ENCODE assay signal across 25 mouse cellular contexts in the genomic region with DNA sequence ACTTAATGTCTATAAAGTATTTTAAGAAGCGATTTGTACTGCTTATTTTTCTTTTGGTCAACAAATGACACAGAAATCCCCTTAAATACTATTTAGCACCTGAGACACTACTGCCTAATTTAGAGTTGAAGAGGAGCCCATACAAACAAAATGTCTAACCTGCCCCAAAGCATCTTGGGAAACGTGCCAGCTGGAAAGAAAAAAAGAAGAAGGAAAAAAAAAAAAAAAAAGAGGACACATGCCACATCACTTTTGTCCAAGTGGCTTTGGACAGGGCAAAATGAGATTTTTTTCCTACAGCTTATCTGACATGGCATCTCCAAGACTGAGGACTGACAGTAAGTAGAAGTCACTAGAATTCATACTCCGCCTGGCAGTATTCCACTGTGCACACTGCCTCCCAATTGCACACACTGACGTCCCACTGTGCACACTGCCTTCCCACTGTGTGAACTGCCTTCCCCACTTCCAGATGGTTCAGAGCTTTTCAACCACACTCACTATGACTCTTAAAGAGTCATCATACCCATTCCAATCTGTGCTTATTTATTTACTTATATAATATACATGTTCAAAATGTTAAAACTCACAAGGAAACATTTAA.
DNase-seq lines count a peak whose midpoint lies in the region; ATAC-seq and TF ChIP-seq lines count a peak whose summit lies in the region.
"Had no signal": no experiment of that assay in that cellular context is flagged by ENCODE, and none has a peak within 500 bp of the region (broad histone marks: within the 10 kb centered on the region; RNA-seq: fewer than 3 reads in every experiment).

No protein-coding gene starts in this region.

- TF ChIP-seq POLR2A in MEL (IDR thresholded peaks at IDR 0.05; ENCODE audit: control insufficient read depth in 1 of 2, insufficient read depth in 1 of 2, low read depth in 1 of 2, low read length in 2 of 2, poor library complexity in 1 of 2), result no peak

- peaks cover 8% of the 10 kb centered on the region for H3K4me1 ChIP-seq in embryonic facial prominence, embryonic 14.5 days (ENCODE audit: control insufficient read depth, insufficient read depth, low read length)
- no peaks in the 10 kb centered on the region for H3K4me1 ChIP-seq in embryonic facial prominence, embryonic 10.5 days
- H3K4me1 ChIP-seq in midbrain, embryonic 11.5 days (ENCODE audit: control insufficient read depth, insufficient read depth, low read length), result no peaks in the 10 kb centered on the region
- H3K4me1 ChIP-seq in midbrain, embryonic 15.5 days, result no peaks in the 10 kb centered on the region
- H3K4me1 ChIP-seq in MEL (ENCODE audit: control insufficient read depth in 1 of 2, insufficient read depth in 2 of 2, low read length in 2 of 2), result no peaks in the 10 kb centered on the region
- H3K4me1 ChIP-seq in intestine, embryonic 16.5 days (ENCODE audit: control insufficient read depth, insufficient read depth, low read length), result no peaks in the 10 kb centered on the region
- H3K4me1 ChIP-seq: forebrain, embryonic 12.5 days; forebrain, embryonic 15.5 days; heart, embryonic 10.5 days; hindbrain, embryonic 12.5 days; hindbrain, embryonic 15.5 days had no signal

- H3K27me3 ChIP-seq in embryonic facial prominence, embryonic 14.5 days (replicated peaks; ENCODE audit: control insufficient read depth, insufficient read depth, low read length), result no peaks in the 10 kb centered on the region
- H3K27me3 ChIP-seq in embryonic facial prominence, embryonic 10.5 days (replicated peaks; ENCODE audit: low read depth, poor library complexity, severe bottlenecking), result no peaks in the 10 kb centered on the region
- H3K27me3 ChIP-seq in midbrain, embryonic 11.5 days (ENCODE audit: control insufficient read depth, insufficient read depth, low read length), result no peaks in the 10 kb centered on the region
- no peaks in the 10 kb centered on the region for H3K27me3 ChIP-seq in midbrain, embryonic 15.5 days (replicated peaks)
- no peaks in the 10 kb centered on the region; a peak in 1 of 4 replicates for H3K27me3 ChIP-seq in MEL (ENCODE audit: control insufficient read depth in 1 of 2, insufficient read depth in 2 of 2, low read length in 2 of 2)
- H3K27me3 ChIP-seq in intestine, embryonic 16.5 days (replicated peaks; ENCODE audit: control insufficient read depth, insufficient read depth, low read length), result no peaks in the 10 kb centered on the region
- H3K27me3 ChIP-seq: embryonic facial prominence, embryonic 12.5 days; forebrain, embryonic 12.5 days; forebrain, embryonic 15.5 days; heart, embryonic 13.5 days; hindbrain, embryonic 12.5 days; hindbrain, embryonic 15.5 days had no signal

- no peak for TF ChIP-seq RAD21 in MEL (IDR thresholded peaks at IDR 0.05; ENCODE audit: low read depth, low read length)

- H3K79me2 ChIP-seq in MEL (ENCODE audit: control insufficient read depth, insufficient read depth, low read length, poor library complexity), result no peaks in the 10 kb centered on the region

- no peak overlapping the region for H3K4me3 ChIP-seq in embryonic facial prominence, embryonic 14.5 days (ENCODE audit: low read depth, low read length)
- no peak overlapping the region for H3K4me3 ChIP-seq in embryonic facial prominence, embryonic 10.5 days
- H3K4me3 ChIP-seq in midbrain, embryonic 11.5 days (ENCODE audit: low read depth, low read length), result no peak overlapping the region
- no peak overlapping the region for H3K4me3 ChIP-seq in midbrain, embryonic 15.5 days
- H3K4me3 ChIP-seq in MEL (ENCODE audit: control insufficient read depth in 1 of 2, insufficient read depth in 1 of 2, low read depth in 2 of 2, low read length in 2 of 2), result no peak overlapping the region
- no peak overlapping the region for H3K4me3 ChIP-seq in intestine, embryonic 16.5 days (ENCODE audit: low read length)
- H3K4me3 ChIP-seq: embryonic facial prominence, embryonic 12.5 days; erythroblast, embryonic 14.5 days; forebrain, embryonic 12.5 days; forebrain, embryonic 15.5 days; heart, adult 2 months; heart, embryonic 10.5 days; heart, embryonic 13.5 days; hindbrain, embryonic 12.5 days; hindbrain, embryonic 15.5 days had no signal

- H3K4me2 ChIP-seq in embryonic facial prominence, embryonic 14.5 days (ENCODE audit: low read depth, low read length), result no peak overlapping the region
- H3K4me2 ChIP-seq in midbrain, embryonic 11.5 days, result no peak overlapping the region
- H3K4me2 ChIP-seq in midbrain, embryonic 15.5 days, result no peak overlapping the region
- no peak overlapping the region for H3K4me2 ChIP-seq in intestine, embryonic 16.5 days (ENCODE audit: low read depth, low read length)
- H3K4me2 ChIP-seq: embryonic facial prominence, embryonic 12.5 days; forebrain, embryonic 12.5 days; forebrain, embryonic 15.5 days; heart, embryonic 13.5 days; hindbrain, embryonic 12.5 days; hindbrain, embryonic 15.5 days had no signal

- DNase-seq in embryonic facial prominence, embryonic 14.5 days (ENCODE audit: low spot score), result no peak
- DNase-seq in embryonic facial prominence, embryonic 10.5 days (ENCODE audit: low spot score), result no peak
- DNase-seq in midbrain, embryonic 11.5 days (ENCODE audit: low spot score, missing footprints), result peak; percentile 12
- no peak for DNase-seq in MEL (ENCODE audit: low read depth, low spot score)
- peak; percentile 67 for DNase-seq in adipocyte (ENCODE audit: low spot score)
- no peak for DNase-seq in lung, postnatal 36 days
- DNase-seq: adrenal gland, adult 2 months; adrenal gland, postnatal 14 days; cerebellum, adult 2 months; cerebellum, adult 9-11 months; gastrocnemius, postnatal 25 days; heart, adult 2 months; heart, postnatal 14 days had no signal

- peak overlapping the region; percentile 48; the same call in 1 of the 2 replicates for H3K27ac ChIP-seq in embryonic facial prominence, embryonic 14.5 days (replicated peaks; ENCODE audit: low read depth, low read length)
- no peak overlapping the region for H3K27ac ChIP-seq in embryonic facial prominence, embryonic 10.5 days (replicated peaks)
- H3K27ac ChIP-seq in midbrain, embryonic 11.5 days (ENCODE audit: low read depth, low read length), result no peak overlapping the region
- H3K27ac ChIP-seq in midbrain, embryonic 15.5 days, result no peak overlapping the region
- no peak overlapping the region for H3K27ac ChIP-seq in MEL (ENCODE audit: control insufficient read depth, low read depth, low read length)
- no peak overlapping the region for H3K27ac ChIP-seq in intestine, embryonic 16.5 days (ENCODE audit: low read length)
- H3K27ac ChIP-seq: embryonic facial prominence, embryonic 12.5 days; forebrain, embryonic 12.5 days; forebrain, embryonic 15.5 days; heart, adult 2 months; heart, embryonic 10.5 days; hindbrain, embryonic 12.5 days; hindbrain, embryonic 15.5 days had no signal

- TF ChIP-seq EP300 in MEL (IDR thresholded peaks at IDR 0.05; ENCODE audit: low read depth in 1 of 2, low read length in 2 of 2), result no peak

- no peak for TF ChIP-seq CTCF in MEL (IDR thresholded peaks at IDR 0.05 in 2 of 3, conservative IDR thresholded peaks at IDR 0.05 in 1 of 3; ENCODE audit: control insufficient read depth in 1 of 3, insufficient read depth in 1 of 3, low read depth in 2 of 3, low read length in 3 of 3, poor library complexity in 1 of 3, severe bottlenecking in 1 of 3)

- WGBS in embryonic facial prominence, embryonic 14.5 days, result 73% methylated on average over 4 of the region's 4 CpGs
- WGBS in embryonic facial prominence, embryonic 10.5 days, result 86% methylated on average over 4 of the region's 4 CpGs
- 90% methylated on average over 4 of the region's 4 CpGs for WGBS in midbrain, embryonic 11.5 days
- WGBS in midbrain, embryonic 15.5 days, result 88% methylated on average over 4 of the region's 4 CpGs
- WGBS in intestine, embryonic 16.5 days, result 88% methylated on average over 4 of the region's 4 CpGs

- H3K36me3 ChIP-seq in embryonic facial prominence, embryonic 14.5 days (ENCODE audit: control insufficient read depth, insufficient read depth, low read length), result no peaks in the 10 kb centered on the region
- no peaks in the 10 kb centered on the region for H3K36me3 ChIP-seq in embryonic facial prominence, embryonic 10.5 days (replicated peaks)
- no peaks in the 10 kb centered on the region for H3K36me3 ChIP-seq in midbrain, embryonic 11.5 days (ENCODE audit: control insufficient read depth, insufficient read depth, low read length)
- no peaks in the 10 kb centered on the region for H3K36me3 ChIP-seq in midbrain, embryonic 15.5 days (replicated peaks)
- H3K36me3 ChIP-seq in MEL (ENCODE audit: control insufficient read depth in 1 of 2, insufficient read depth in 2 of 2, low read length in 2 of 2), result no peaks in the 10 kb centered on the region
- no peaks in the 10 kb centered on the region for H3K36me3 ChIP-seq in intestine, embryonic 16.5 days (ENCODE audit: control insufficient read depth, insufficient read depth, low read length)
- H3K36me3 ChIP-seq: embryonic facial prominence, embryonic 12.5 days; forebrain, embryonic 12.5 days; forebrain, embryonic 15.5 days; heart, embryonic 10.5 days; heart, embryonic 13.5 days; hindbrain, embryonic 12.5 days; hindbrain, embryonic 15.5 days had no signal

- ATAC-seq in embryonic facial prominence, embryonic 14.5 days (ENCODE audit: low read depth), result no peak
- no peak for ATAC-seq in midbrain, embryonic 11.5 days (ENCODE audit: low FRiP score)
- ATAC-seq in midbrain, embryonic 15.5 days (replicated peaks), result no peak
- ATAC-seq in intestine, embryonic 16.5 days, result no peak
- ATAC-seq: activated CD4-positive, CD25-positive, alpha-beta regulatory T cell, adult 4 months; CD4-positive, CD25-positive, alpha-beta regulatory T cell, adult 4 months; forebrain, embryonic 15.5 days had no signal

- H3K9me3 ChIP-seq in embryonic facial prominence, embryonic 14.5 days (ENCODE audit: control insufficient read depth, low read length), result no peaks in the 10 kb centered on the region
- no peaks in the 10 kb centered on the region for H3K9me3 ChIP-seq in embryonic facial prominence, embryonic 10.5 days
- no peaks in the 10 kb centered on the region for H3K9me3 ChIP-seq in midbrain, embryonic 11.5 days (ENCODE audit: control insufficient read depth, low read length)
- H3K9me3 ChIP-seq in midbrain, embryonic 15.5 days, result no peaks in the 10 kb centered on the region
- H3K9me3 ChIP-seq in MEL (replicated peaks; ENCODE audit: insufficient read depth, low read length), result no peaks in the 10 kb centered on the region
- H3K9me3 ChIP-seq in intestine, embryonic 16.5 days (ENCODE audit: control insufficient read depth, low read length), result no peaks in the 10 kb centered on the region
- H3K9me3 ChIP-seq: embryonic facial prominence, embryonic 12.5 days; forebrain, embryonic 12.5 days; forebrain, embryonic 15.5 days; heart, embryonic 10.5 days; heart, embryonic 13.5 days; hindbrain, embryonic 12.5 days; hindbrain, embryonic 15.5 days had no signal

- no peak overlapping the region for H3K9ac ChIP-seq in embryonic facial prominence, embryonic 14.5 days (ENCODE audit: low read depth, low read length)
- H3K9ac ChIP-seq in midbrain, embryonic 11.5 days (ENCODE audit: low read length), result no peak overlapping the region
- no peak overlapping the region for H3K9ac ChIP-seq in midbrain, embryonic 15.5 days
- no peak overlapping the region for H3K9ac ChIP-seq in MEL (ENCODE audit: control insufficient read depth, low read depth, low read length, poor library complexity, severe bottlenecking)
- no peak overlapping the region for H3K9ac ChIP-seq in intestine, embryonic 16.5 days (ENCODE audit: low read depth, low read length)
- H3K9ac ChIP-seq: embryonic facial prominence, embryonic 12.5 days; forebrain, embryonic 12.5 days; forebrain, embryonic 15.5 days; heart, embryonic 13.5 days; hindbrain, embryonic 12.5 days; hindbrain, embryonic 15.5 days had no signal

Comparison
In these comparisons a context has a peak if more than half of its experiments do, and no peak if none do; other contexts are left out.
1. DNase-seq: peak in midbrain, embryonic 11.5 days (single experiment) and adipocyte (single experiment); none in embryonic facial prominence, embryonic 14.5 days (single experiment), embryonic facial prominence, embryonic 10.5 days (single experiment), MEL (single experiment) and lung, postnatal 36 days (single experiment).